Mouse (Mus musculus) Patski (cell line): Measurements from ENCODE around the gene Sft2d2. TPM values are rescaled to one million over a fixed set of nuclear protein-coding genes. Genes with fewer than 3 reads are reported as not detected.

Source experiments
- ATAC-seq: fragments of 100-300 bp; one replicate; pipeline ENCODE4 v1.8.0; 2021
- CTCF ChIA-PET: fragments of 350-600 bp; sonication (Branson Sonifier 250); formaldehyde crosslinking; loops from one replicate; lab custom pipeline; 2022; ENCODE audit warnings: inconsistent platforms; lab: Charles Lee
- POLR2A ChIA-PET: fragments of 350-600 bp; sonication (Branson Sonifier 250); formaldehyde crosslinking; loops from one replicate; lab custom pipeline; 2022; ENCODE audit warnings: antibody characterized with exemption, inconsistent platforms; lab: Charles Lee
- DNase-seq: peaks from one replicate; pipeline ENCODE4 v3.0.0-alpha.2; 2011; ENCODE audit warnings: low read depth, low spot score
- H3K27me3 ChIP-seq: fragments of 371-371 bp; one replicate; pipeline ENCODE4 v1.5.1; 2021
- CTCF ChIP-seq: fragments of 100-300 bp; IDR thresholded peaks from one replicate; pipeline ENCODE4 v1.5.1; 2021
- in situ Hi-C: fragments of 300-500 bp; cut with MboI; formaldehyde crosslinking; loops from 3 replicates; pipeline ENCODE4 v1.11.1; 2018; ENCODE audit warnings: low pct_unique_long_range_greater_than_20kb, mixed read lengths
- polyA plus RNA-seq: library from polyadenylated mRNA; unstranded; gene quantifications from one replicate; pipeline ENCODE4 v1.2.3, GENCODE M21; 2021

Sft2d2 gene
- polyA plus RNA-seq, 1 experiment from 2014 or later, result 44.8 TPM

DNA sequence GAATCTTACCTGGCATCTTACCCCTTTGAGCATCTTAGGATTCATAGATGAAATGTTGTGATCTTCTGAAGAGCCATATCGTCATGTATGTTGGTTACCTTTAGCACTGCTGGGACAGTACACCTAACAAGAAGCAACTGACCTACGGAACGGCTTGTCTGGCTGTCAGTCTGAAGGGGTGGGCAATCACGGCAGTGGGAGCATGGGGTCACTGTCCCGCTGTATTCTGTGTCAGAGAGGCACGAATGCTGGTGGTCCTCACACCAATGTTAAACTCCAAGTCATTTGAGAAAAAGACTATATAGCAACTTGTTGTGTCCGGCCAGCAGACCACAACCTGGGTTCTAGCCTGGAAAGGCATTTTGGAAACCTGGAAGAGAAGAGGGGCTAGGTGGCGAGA, 23.0 kb downstream of the Sft2d2 start:
- POLR2A ChIA-PET, result no interaction called here
- in situ Hi-C loops, result no loop called here
- ATAC-seq (no peak), DNase-seq (no peak)
- peaks cover 12% of the 10 kb centered on the region for H3K27me3 ChIP-seq
- CTCF ChIA-PET, result no interaction called here
- no peak for TF ChIP-seq CTCF

DNA sequence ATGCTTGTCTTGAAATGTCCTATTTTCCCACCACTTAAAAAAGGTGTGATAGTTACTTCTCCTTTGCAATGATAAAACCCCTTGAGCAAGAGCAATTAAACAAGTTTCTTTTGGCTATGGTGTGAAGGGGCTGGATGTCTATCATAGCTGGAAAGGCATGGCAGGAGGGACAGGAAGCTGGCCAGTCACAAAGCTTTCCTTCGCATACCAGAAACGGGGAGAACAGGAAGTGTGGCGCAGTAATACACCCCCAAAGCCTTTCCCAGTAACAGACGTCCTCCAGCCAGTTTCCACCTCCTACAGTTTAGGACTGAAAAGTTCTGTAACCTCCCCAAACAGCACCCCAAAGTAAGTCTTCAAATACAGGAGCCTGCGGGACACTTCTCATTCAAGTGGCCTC, 24.1 kb downstream of the Sft2d2 start:
- ATAC-seq, result no peak
- no peak for TF ChIP-seq CTCF
- ChIA-PET POLR2A (no interaction called here), CTCF (no interaction called here)
- peaks cover 22% of the 10 kb centered on the region for H3K27me3 ChIP-seq
- DNase-seq, result no peak
- in situ Hi-C loops, result no loop called here

DNA sequence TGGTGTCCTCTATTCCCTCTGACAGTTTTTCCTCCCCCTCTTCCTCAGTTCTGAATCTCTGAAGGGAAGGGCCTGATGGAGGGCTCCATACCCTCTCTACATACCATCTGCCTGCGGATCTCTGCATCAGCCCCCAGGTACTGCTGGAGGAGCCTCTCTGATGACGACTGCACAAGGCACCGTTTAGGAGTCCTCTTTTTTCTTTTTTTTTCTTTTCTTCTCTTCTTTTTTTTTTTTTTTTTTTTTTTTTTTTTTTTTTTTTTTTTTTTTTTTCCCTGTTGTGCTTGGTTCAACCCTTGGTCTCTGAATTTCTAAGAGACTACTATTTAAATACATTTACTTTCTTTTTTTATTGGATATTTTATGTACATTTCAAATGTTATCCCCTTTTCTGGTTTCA, 24.8 kb downstream of the Sft2d2 start:
- no peak for TF ChIP-seq CTCF
- POLR2A ChIA-PET, result no interaction called here
- DNase-seq (no peak), ATAC-seq (no peak)
- in situ Hi-C loops, result no loop called here
- CTCF ChIA-PET, result no interaction called here
- peaks cover 27% of the 10 kb centered on the region for H3K27me3 ChIP-seq

DNA sequence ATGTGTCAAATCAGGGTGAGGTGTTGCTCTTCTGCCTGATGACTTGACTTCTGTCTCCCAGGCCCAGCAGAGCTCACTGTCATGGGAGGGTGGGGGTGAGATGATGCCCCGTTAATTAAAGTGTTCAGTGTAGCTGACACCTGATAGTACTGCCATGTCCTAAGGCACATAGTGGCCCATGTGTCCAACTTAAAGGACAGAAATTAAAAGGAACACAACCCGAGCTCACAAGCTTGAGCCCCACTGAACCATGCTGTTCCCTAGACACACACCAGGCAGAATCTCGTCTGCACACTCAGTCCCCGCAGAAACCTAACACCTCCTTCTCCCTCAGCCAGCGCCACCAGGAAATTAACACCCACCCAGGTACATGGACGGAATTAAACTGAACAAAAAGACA, 29.3 kb downstream of the Sft2d2 start:
- no peak for ATAC-seq
- in situ Hi-C loops, result no loop called here
- H3K27me3 ChIP-seq, result peaks cover 58% of the 10 kb centered on the region
- ChIA-PET CTCF (no interaction called here), POLR2A (no interaction called here)
- TF ChIP-seq CTCF, result no peak
- no peak for DNase-seq

DNA sequence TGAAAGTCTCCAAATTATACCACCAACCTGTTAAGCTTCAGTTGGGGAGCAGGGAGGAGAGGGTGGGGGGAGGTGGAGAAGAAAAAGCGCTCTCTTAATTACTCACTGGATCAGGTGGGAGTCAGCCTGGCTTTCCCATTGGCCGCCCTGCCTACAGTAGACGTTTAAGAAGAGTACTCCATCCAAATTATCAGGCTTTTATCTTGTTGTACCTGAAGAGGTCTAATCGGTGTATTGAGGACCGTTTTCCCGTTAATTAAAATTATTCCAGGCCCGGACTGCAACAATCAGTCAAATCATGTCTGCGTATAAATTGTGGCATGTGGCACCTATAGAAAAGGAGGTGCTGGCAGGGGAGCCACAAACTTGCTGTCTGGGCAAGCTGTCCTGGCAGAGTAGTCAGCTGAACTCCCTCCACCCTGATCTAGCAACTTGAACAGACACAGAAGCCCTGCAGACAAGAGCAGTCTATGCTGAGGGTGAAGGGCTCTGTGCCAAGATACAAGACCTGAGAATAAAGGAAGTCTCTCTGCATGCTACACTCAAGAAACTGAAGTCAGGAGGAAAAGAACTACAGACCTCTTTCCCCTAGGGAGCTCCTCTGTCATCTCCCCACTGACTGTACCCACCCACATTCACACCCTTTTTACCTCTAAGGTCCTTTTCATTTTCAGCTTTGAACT, 33.4 kb downstream of the Sft2d2 start, which contains the start of gene Tbx19:
Tbx19 (minus strand) TSS at position 51 of the 683 bp plus-strand sequence.
- in situ Hi-C loops, result no loop called here
- CTCF ChIA-PET, result no interaction called here
- no peak for DNase-seq
- peaks cover 47% of the 10 kb centered on the region for H3K27me3 ChIP-seq
- TF ChIP-seq CTCF, result no peak
- no peak for ATAC-seq
- POLR2A ChIA-PET, result no interaction called here

DNA sequence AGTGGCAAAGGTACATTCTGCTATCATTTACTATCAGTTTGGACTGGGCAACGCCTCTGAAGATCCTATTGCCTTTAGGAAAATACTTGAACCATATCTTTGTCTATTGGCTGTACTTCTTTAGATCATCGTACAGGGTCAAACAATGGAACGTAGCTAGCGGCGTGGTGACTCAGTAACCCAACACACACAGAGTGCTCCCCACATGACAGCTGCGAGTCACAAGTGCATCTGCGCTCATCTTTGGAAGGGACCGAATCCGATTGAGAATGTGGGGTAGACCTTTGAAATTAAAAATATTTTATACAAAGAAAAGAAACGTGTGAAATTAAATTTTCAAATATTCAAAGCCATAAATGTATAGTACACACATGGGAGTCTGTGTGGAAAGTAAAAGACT, 35.4 kb downstream of the Sft2d2 start:
- no peak for TF ChIP-seq CTCF
- DNase-seq (no peak), ATAC-seq (no peak)
- peaks cover 33% of the 10 kb centered on the region for H3K27me3 ChIP-seq
- ChIA-PET CTCF (no interaction called here), POLR2A (no interaction called here)
- in situ Hi-C loops, result no loop called here

DNA sequence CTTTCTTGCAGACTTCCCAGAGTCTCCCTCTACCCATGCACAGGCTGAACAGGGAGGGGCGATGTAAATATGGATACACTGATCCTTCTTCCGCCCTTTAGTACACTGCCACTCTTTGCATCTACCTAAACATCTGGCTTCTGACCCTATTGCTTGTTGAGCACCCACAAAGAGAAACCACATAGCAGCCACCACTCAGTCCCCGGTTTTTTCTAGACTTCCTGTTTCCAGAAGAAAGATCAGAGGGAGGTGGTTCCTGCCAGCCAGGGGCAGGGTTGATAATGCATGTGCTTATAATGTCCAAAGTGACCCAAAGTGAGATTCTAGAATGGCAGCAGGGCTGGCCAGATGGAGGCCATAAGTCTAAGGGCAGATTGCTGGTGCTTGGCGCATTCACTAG, 40.1 kb downstream of the Sft2d2 start:
- ATAC-seq, result no peak
- CTCF ChIA-PET, result no interaction called here
- no peak for TF ChIP-seq CTCF
- in situ Hi-C loops, result no loop called here
- POLR2A ChIA-PET, result no interaction called here
- H3K27me3 ChIP-seq, result peaks cover 28% of the 10 kb centered on the region
- no peak for DNase-seq

DNA sequence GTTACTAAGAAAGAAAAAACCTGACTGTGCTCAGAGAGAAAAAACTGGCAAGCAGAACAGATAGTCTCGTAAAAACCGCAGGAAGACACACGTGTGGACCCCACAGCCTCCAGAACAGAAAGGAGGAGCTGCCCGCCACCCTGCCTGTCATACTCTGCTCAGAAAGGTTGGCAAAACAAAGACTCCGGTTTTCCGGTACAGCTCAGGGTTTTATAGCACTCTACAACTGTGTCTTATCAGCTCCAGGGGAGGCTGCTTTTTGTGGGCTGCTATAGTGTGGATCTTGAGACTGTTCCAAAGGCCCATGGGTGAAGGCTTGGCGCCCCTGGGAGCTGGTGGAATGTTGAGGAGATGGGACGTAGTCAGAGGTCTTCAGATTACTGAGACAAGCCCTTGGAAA, 43.0 kb downstream of the Sft2d2 start:
- in situ Hi-C loops, result no loop called here
- POLR2A ChIA-PET, result no interaction called here
- CTCF ChIA-PET, result interaction anchor here (1.1 kb wide), 1 partner anchor 19 kb away, joined by 3 read pairs; no protein-coding TSS in a partner anchor
- no peak for ATAC-seq
- H3K27me3 ChIP-seq, result peaks cover 24% of the 10 kb centered on the region
- DNase-seq, result no peak
- no peak for TF ChIP-seq CTCF

DNA sequence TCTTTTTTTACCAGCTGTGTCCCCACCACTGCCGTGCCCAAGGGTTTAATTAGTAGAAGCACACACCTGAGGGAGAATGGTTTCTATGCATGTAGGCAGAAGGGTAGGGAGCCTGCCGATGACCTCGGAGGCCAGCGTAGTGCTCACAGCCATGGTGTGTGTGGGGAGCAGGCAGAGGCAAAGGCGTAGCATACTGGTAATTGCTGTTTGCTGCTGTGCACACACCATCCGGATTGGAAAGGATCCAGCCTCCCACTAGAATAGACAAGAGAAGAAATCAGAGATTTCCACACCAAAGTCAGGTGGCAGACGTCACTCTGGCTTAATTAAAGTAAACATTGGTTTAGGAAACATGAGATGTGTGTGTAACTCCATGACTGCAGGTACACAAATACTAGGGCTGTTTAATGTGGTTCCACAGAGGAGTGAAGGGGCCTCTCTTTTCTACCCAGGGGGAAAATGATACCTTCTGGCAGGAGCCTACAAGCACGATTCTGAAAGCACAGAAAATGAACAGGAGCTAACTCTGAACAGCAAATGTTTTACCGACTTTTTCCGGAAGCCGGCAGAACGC, 51.8 kb downstream of the Sft2d2 start:
- in situ Hi-C loops, result no loop called here
- ChIA-PET CTCF (interaction anchor here (1.1 kb wide), 1 partner anchor 10 kb away, joined by 4 read pairs; no protein-coding TSS in a partner anchor), POLR2A (no interaction called here)
- no peak for ATAC-seq
- peaks cover 17% of the 10 kb centered on the region for H3K27me3 ChIP-seq
- TF ChIP-seq CTCF, result no peak
- no peak for DNase-seq

DNA sequence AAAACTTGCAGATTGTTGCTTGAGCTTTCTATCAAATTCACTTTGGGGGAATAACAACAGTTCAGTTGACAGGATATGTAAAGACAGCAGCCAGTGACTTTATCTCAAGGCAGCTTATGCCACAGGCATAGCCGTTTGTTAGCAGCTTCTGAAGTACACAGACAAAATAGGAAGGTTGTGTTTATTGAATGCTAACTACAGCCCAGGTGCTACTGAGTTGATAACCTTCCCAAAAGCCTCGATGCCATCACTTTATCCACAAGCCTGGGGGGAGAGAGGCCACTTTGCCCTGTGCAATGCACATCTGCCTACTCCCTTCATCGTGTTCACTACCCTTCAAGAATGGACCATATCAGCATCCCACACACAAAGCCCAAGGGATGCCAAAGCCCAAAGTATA, 54.0 kb downstream of the Sft2d2 start:
- in situ Hi-C loops, result no loop called here
- no peak for DNase-seq

DNA sequence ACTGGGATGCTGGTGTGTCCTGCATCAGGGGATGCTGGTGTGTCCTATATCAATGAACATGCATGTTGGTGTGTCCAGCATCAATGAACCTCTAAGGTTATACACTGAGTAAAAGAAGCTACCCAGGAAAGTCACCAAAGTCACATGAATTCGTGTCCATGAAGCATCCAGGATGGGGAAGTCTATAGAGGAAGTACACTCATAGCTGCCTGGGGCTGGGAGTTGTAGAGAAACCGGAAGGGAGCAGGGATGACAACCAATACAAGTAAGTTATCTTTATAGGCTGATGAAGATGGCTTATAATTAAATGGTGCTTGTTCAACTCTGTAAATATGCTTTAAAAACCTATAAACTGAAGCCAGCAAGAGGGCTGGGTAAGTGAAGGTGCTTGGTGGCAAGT, 60.4 kb downstream of the Sft2d2 start:
- CTCF ChIA-PET, result interaction anchor here (1.4 to 1.6 kb wide), 3 partner anchors 19 to 799 kb away, joined by 3 read pairs; no protein-coding TSS in a partner anchor
- no peak for DNase-seq
- in situ Hi-C loops, result no loop called here

More for the DNA sequence above, 54.0 kb downstream of the Sft2d2 start:
- ChIA-PET CTCF (interaction anchor here (1.3 kb wide), 1 partner anchor 16 kb away, joined by 3 read pairs; no protein-coding TSS in a partner anchor), POLR2A (no interaction called here)
- TF ChIP-seq CTCF, result no peak
- peaks cover 18% of the 10 kb centered on the region for H3K27me3 ChIP-seq
- ATAC-seq, result no peak

More for the DNA sequence above, 60.4 kb downstream of the Sft2d2 start:
- peaks cover 18% of the 10 kb centered on the region for H3K27me3 ChIP-seq
- POLR2A ChIA-PET, result no interaction called here
- ATAC-seq, result no peak
- TF ChIP-seq CTCF, result no peak
